Mouse (Mus musculus) hindbrain, embryonic 11.5 days (tissue): ENCODE measurements around the gene Grin2b. TPM values are rescaled to one million over a fixed set of nuclear protein-coding genes. Genes with fewer than 3 reads are reported as not detected.

Experiments
- ATAC-seq: fragments of 200-750 bp; cut with Nextera tagmentation; 2 replicates; pipeline ENCODE4 v1.8.0; 2017; ENCODE audit warnings: mild to moderate bottlenecking, moderate TSS enrichment, moderate library complexity; ENCODE audit not compliant: low FRiP score
- DNase-seq: peaks from one replicate; pipeline ENCODE4 v3.0.0-alpha.2; 2015; ENCODE audit warnings: low spot score
- H3K27ac ChIP-seq: fragments of 300-500 bp; sonication (generic); 2 replicates; pipeline ENCODE4 v1.5.1; 2014; ENCODE audit warnings: mild to moderate bottlenecking, low read depth, low read length
- H3K27me3 ChIP-seq: fragments of 300-500 bp; sonication (generic); 2 replicates; pipeline ENCODE4 v1.6.1; 2014; ENCODE audit warnings: mild to moderate bottlenecking, low read length, moderate library complexity, mixed read lengths; ENCODE audit not compliant: control insufficient read depth, insufficient read depth
- H3K36me3 ChIP-seq: fragments of 300-500 bp; sonication (generic); 2 replicates; pipeline ENCODE4 v1.6.1; 2014; ENCODE audit warnings: mild to moderate bottlenecking, low read length, moderate library complexity, mixed read lengths; ENCODE audit not compliant: control insufficient read depth, insufficient read depth
- H3K4me1 ChIP-seq: fragments of 300-500 bp; sonication (generic); replicated peaks from 2 replicates; pipeline ENCODE4 v1.6.1; 2014; ENCODE audit warnings: low read length, mixed read lengths; ENCODE audit not compliant: control insufficient read depth, insufficient read depth
- H3K4me2 ChIP-seq: fragments of 300-500 bp; sonication (generic); replicated peaks from 2 replicates; pipeline ENCODE4 v1.6.1; 2014; ENCODE audit warnings: mild to moderate bottlenecking, low read depth, low read length
- H3K4me3 ChIP-seq: fragments of 300-500 bp; sonication (generic); 2 replicates; pipeline ENCODE4 v1.5.1; 2014; ENCODE audit warnings: low read depth, low read length
- H3K9ac ChIP-seq: fragments of 300-500 bp; sonication (generic); 2 replicates; pipeline ENCODE4 v1.6.1; 2014; ENCODE audit warnings: low read depth, low read length
- H3K9me3 ChIP-seq: fragments of 300-500 bp; sonication (generic); 2 replicates; pipeline ENCODE4 v1.6.1; 2016; ENCODE audit warnings: low read length; ENCODE audit not compliant: control insufficient read depth
- WGBS: fragments of 180-500 bp; shearing (Covaris S2); extraction: QIAGEN DNeasy Blood & Tissue Kit; methylation state at CpG from one replicate; pipeline ENCODE4 v1.1.7; 2014; 5-methylcytosine and 5-hydroxymethylcytosine counted together
- polyA plus RNA-seq: library from polyadenylated mRNA; unstranded; fragments of >200 nt; fragmentation: Nextera tagmentation; extraction: Ambion mirVana; gene quantifications from 2 replicates; pipeline ENCODE4 v1.2.1, GENCODE M21; 2014

Gene Grin2b
- polyA plus RNA-seq = 1.4 and 2.0 TPM in 2 replicates

DNA sequence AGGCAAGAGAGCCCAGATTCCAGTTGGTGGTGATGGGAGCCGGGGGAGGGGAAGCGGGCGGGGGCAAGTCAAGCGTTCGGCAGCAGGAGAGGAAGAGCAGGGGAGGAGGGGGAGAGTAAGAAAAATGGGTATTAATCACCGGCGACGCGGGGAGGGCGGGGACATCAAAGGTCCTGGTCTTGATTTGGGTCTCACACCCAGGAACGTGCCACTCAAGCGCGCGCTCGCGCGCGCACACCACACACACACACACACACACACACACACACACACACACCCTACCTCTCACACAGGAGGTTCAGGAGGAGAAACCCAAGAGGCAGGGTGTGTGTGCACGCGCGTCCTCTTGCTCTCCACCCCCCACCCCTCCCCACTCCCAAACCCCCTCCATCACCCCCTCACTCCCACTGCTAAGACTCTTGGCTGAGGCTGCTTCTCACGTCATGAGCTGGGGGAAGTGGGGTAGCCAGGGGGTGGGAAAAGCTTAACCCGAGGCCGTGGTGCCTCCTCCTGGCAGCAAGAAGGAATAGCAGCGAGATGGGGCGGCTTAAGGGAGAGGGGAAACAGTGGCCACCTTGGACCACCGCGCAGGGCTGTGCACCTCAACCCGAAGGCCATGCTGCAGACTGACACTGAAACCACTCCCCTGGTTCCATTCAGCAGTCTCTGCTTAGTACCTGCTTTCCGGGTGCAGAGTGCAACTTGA lies at the start of gene Grin2b:
Grin2b (minus strand) TSS at position 321 of the 706 bp plus-strand sequence.
- 1% methylated on average over 22 of the region's 30 CpGs for WGBS
- peak within 1 kb of the TSS; percentile 94 for H3K4me2 ChIP-seq
- H3K27me3 ChIP-seq = peaks cover 21% of the 10 kb centered on the region
- peak; percentile 80 for ATAC-seq
- peak; percentile 73 for DNase-seq
- no peaks in the 10 kb centered on the region for H3K9me3 ChIP-seq
- peak within 1 kb of the TSS; percentile 52 for H3K4me3 ChIP-seq
- H3K36me3 ChIP-seq = no peaks in the 10 kb centered on the region
- H3K4me1 ChIP-seq = no peaks in the 10 kb centered on the region; the same call in none of the 2 replicates
- H3K27ac ChIP-seq = no peak within 1 kb of the TSS
- peak within 1 kb of the TSS; percentile 49 for H3K9ac ChIP-seq

DNA sequence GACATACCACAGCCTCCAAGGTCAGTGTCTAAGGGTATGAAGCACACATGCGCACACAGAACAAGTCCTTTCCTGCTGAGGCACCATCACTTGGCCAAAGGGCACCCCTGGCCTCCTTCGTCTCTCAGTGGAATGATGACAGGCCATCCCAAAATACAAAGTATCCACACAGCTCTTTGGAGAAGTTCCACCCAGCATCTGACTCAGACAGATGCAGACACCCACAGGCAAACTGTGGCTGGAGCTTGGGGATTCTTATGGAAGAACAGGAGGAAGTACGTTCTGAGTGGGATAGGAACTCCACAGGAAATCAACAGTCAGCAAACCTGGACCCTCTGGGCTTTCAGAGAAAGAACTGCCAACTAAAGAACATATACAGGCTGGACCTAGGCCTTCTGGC lies 48.6 kb upstream of the Grin2b start:
- no peak overlapping the region for H3K27ac ChIP-seq
- 90% methylated on average over 3 of the region's 3 CpGs for WGBS
- H3K9ac ChIP-seq = no peak overlapping the region
- H3K36me3 ChIP-seq = no peaks in the 10 kb centered on the region
- no peak overlapping the region for H3K4me3 ChIP-seq
- H3K27me3 ChIP-seq = no peaks in the 10 kb centered on the region
- DNase-seq (no peak), ATAC-seq (no peak)
- H3K4me1 ChIP-seq = no peaks in the 10 kb centered on the region
- no peaks in the 10 kb centered on the region for H3K9me3 ChIP-seq
- no peak overlapping the region for H3K4me2 ChIP-seq

- ATAC-seq (no peak), DNase-seq (no peak)
- WGBS = 85% methylated on average over 3 of the region's 3 CpGs
- Histone ChIP-seq H3K27me3 (no peaks in the 10 kb centered on the region), H3K27ac (no peak overlapping the region), H3K36me3 (no peaks in the 10 kb centered on the region), H3K4me3 (no peak overlapping the region), H3K9me3 (no peaks in the 10 kb centered on the region), H3K9ac (no peak overlapping the region), H3K4me1 (no peaks in the 10 kb centered on the region), H3K4me2 (no peak overlapping the region)
These were observed 37.1 kb upstream of the Grin2b start for GRCm38 (mm10) chr6:136210442-136210841.

- H3K4me3 ChIP-seq = no peak overlapping the region
- 95% methylated on average over 2 of the region's 2 CpGs for WGBS
- H3K36me3 ChIP-seq = no peaks in the 10 kb centered on the region
- H3K27me3 ChIP-seq = no peaks in the 10 kb centered on the region
- no peak for DNase-seq
- no peak overlapping the region for H3K27ac ChIP-seq
- H3K9ac ChIP-seq = no peak overlapping the region
- no peaks in the 10 kb centered on the region for H3K4me1 ChIP-seq
- no peak for ATAC-seq
- no peak overlapping the region for H3K4me2 ChIP-seq
- H3K9me3 ChIP-seq = no peaks in the 10 kb centered on the region
These were observed 26.5 kb upstream of the Grin2b start for GRCm38 (mm10) chr6:136199814-136200213.

DNA sequence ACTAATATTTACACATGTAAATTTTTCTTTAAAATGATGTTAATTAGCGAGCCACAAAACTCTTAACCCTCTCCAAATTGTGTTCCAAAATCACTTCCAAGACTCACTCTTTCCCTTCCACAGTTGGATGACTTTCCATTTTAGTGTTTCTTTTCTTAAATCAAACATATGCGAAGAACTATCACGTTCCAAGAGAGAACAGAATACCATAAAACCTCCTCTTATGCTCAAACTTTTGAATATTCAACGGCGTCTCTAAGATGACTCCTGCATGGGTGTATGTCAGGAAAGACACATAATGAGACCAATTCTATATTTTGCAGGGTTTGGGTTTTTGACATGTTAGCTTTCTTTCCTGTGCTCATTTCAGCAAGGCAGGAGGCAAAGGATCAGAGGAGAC lies 21.3 kb upstream of the Grin2b start:
- Histone ChIP-seq H3K27ac (no peak overlapping the region), H3K4me3 (no peak overlapping the region), H3K27me3 (no peaks in the 10 kb centered on the region), H3K36me3 (no peaks in the 10 kb centered on the region), H3K9ac (no peak overlapping the region), H3K4me2 (no peak overlapping the region), H3K9me3 (no peaks in the 10 kb centered on the region), H3K4me1 (no peaks in the 10 kb centered on the region)
- DNase-seq = no peak
- no peak for ATAC-seq
- WGBS = 85% methylated on average over 5 of the region's 5 CpGs

DNA sequence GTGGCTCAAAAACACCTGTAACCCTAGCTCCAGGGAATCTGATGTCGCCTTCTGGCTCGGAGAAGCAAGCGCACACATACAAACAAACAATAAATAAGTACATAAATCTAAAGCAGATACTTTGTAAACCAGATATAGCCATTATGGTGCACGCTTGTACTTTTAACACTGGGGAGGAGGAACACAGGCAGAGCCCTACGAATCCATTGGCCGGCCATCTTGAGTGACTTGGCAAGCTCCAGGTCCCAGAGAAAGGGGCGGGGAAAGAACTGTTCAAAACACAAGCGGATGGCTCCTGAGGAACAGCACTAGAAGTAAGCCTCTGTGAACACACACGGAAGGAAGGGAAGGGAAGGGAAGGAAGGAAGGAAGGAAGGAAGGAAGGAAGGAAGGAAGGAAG lies 4.8 kb upstream of the Grin2b start:
- Histone ChIP-seq H3K4me1 (no peaks in the 10 kb centered on the region), H3K27me3 (no peaks in the 10 kb centered on the region), H3K9me3 (no peaks in the 10 kb centered on the region), H3K36me3 (no peaks in the 10 kb centered on the region), H3K9ac (no peak overlapping the region), H3K27ac (no peak overlapping the region), H3K4me3 (no peak overlapping the region), H3K4me2 (no peak overlapping the region)
- 88% methylated on average over 8 of the region's 9 CpGs for WGBS
- ATAC-seq = no peak
- no peak for DNase-seq

DNA sequence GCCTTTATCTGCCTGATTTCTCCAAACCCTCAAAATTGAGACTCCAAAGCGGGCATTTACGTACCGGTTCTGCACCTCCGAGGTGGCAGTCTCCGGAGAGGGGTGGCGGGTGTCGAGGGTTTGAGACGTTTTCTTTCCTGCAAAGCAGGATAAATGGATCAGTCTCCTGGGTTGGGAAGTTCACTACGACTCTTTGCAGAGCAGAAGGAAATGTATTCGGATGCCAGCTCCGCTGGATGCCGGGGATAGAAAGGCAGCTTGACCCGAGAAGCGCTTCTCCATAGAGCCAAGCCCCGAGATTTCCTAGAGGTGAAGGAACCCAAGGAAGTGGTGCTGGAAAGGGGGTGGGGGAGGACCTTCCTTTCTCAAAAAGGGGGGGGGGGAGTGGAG lies 515 bp downstream of the Grin2b start:
- 2% methylated on average over 15 of the region's 15 CpGs for WGBS
- DNase-seq (peak; percentile 60), ATAC-seq (peak; percentile 6)
- peak overlapping the region; percentile 52 for H3K4me3 ChIP-seq
- peak overlapping the region; percentile 94 for H3K4me2 ChIP-seq
- no peak overlapping the region for H3K27ac ChIP-seq
- H3K27me3 ChIP-seq = peaks cover 21% of the 10 kb centered on the region
- no peaks in the 10 kb centered on the region for H3K9me3 ChIP-seq
- no peaks in the 10 kb centered on the region for H3K36me3 ChIP-seq
- H3K9ac ChIP-seq = peak overlapping the region; percentile 49
- H3K4me1 ChIP-seq = no peaks in the 10 kb centered on the region; the same call in none of the 2 replicates

GRCm38 (mm10) chr6:136172172-136172651 lies 1.1 kb downstream of the Grin2b start:
- Histone ChIP-seq H3K4me1 (no peaks in the 10 kb centered on the region; the same call in none of the 2 replicates), H3K27ac (no peak overlapping the region), H3K27me3 (peaks cover 21% of the 10 kb centered on the region), H3K36me3 (no peaks in the 10 kb centered on the region), H3K4me3 (peak overlapping the region; percentile 52), H3K9me3 (no peaks in the 10 kb centered on the region), H3K9ac (peak overlapping the region; percentile 49), H3K4me2 (peak overlapping the region; percentile 94)
- ATAC-seq (peak; percentile 72), DNase-seq (peak; percentile 71)
- WGBS = under 1% methylated on average over 43 of the region's 43 CpGs

DNA sequence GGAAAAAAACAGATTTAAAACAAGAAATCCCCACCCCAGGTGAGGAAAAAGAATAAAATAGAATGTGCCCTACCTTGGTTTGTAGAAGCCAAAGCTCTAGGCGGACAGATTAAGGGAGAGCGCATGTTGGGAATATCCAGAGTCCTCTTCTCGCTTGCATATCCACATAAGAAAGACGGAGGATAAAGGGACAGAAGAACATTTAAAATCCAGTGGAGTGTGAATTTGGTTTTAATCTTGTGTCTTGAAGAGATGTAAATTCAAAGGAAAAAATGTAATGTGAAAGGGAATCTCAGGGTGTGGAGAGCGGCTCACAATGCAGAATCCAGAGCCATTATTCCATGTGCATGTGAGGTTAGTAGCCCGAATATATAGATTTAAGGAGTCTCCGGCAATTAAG lies 2.0 kb downstream of the Grin2b start:
- 17% methylated on average over 7 of the region's 7 CpGs for WGBS
- Histone ChIP-seq H3K4me3 (peak overlapping the region; percentile 52; the same call in 1 of the 2 replicates), H3K27me3 (peaks cover 21% of the 10 kb centered on the region)

More for the DNA sequence above, 2.0 kb downstream of the Grin2b start:
- peak overlapping the region; percentile 94; the same call in 1 of the 2 replicates for H3K4me2 ChIP-seq
- H3K27ac ChIP-seq = no peak overlapping the region
- DNase-seq (peak; percentile 10), ATAC-seq (no peak)
- H3K9ac ChIP-seq = no peak overlapping the region
- no peaks in the 10 kb centered on the region; the same call in none of the 2 replicates for H3K4me1 ChIP-seq
- H3K9me3 ChIP-seq = no peaks in the 10 kb centered on the region
- H3K36me3 ChIP-seq = no peaks in the 10 kb centered on the region
